Mouse (Mus musculus): ENCODE measurements around the gene Rsph14. TPM values are rescaled to one million over a fixed set of nuclear protein-coding genes. Genes with fewer than 3 reads are reported as not detected.

Rsph14 gene
- polyA plus RNA-seq (2016; fragmentation: Nextera tagmentation; extraction: Ambion mirVana): 0.72 TPM in 1 of 2 replicates, not detected in the other

- H3K27ac ChIP-seq: peak within 1 kb of the TSS; percentile 44
- no peak within 1 kb of the TSS for H3K4me3 ChIP-seq (replicated peaks)
- H3K36me3 ChIP-seq (replicated peaks): no peaks in the 10 kb centered on the region
- peak; percentile 69 for ATAC-seq (ENCODE audit: low FRiP score)
- peak within 1 kb of the TSS; percentile 32 for H3K4me2 ChIP-seq
- H3K4me1 ChIP-seq: peaks cover 31% of the 10 kb centered on the region
- 27% methylated on average over 10 of the region's 10 CpGs for WGBS
- no peak within 1 kb of the TSS for H3K9ac ChIP-seq
- no peaks in the 10 kb centered on the region for H3K9me3 ChIP-seq
- no peaks in the 10 kb centered on the region for H3K27me3 ChIP-seq
These were observed at the start of gene Rsph14 for GRCm38 (mm10) chr10:75032395-75032794. TSS of gene Rsph14 (minus strand) at chr10:75032586.

DNA sequence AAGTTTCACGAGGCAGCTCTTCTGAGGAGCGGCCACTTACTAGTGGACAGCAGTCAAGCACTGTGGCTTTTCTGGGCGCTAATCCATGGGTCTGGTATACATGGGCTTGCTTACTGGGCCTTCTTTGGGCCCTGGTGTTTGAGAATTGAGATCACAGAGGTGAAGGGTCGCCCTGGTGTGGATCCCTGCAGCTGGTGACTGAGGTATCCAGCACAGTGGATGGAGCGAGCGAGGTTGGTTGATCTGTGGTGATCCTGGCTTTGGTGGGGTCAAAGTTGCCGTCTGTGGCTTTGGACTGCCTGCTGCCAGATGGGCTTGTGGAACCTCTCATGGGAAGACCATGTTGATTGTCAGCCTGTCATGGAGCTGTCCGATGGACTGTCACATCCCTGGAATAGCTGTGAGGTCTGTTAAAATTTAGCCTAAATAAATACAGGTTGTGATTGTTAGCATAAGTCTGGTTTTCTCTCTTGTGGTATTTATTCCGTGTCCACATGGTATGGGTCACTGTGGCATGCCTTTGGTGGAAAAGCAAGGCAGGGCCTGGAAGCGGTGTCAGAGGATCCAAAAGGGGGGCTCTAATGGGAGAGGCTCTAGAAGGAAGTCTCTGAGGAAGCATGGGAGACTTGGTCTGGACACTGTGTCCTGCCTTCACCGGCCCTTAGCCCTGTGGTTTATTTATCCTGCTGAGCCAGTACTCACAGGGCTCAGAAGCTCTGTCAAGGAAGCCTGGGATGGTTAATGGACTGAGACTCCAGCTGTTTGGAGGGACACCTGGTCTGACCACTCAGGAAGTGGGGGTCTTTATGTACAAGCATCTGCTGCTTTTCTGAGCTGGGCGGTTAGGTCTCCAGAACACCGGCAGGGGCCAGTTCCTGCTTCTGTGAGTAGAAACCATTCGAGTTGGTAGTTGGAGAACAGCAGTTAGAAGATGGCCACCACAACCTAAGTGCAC, 46.1 kb upstream of the Rsph14 start:
- Histone ChIP-seq H3K27me3 (no peaks in the 10 kb centered on the region), H3K4me2 (no peak overlapping the region), H3K36me3 (replicated peaks) (0 out of 2 replicates have a peak, but pooled peaks cover 3% of the 10 kb centered on the region), H3K9me3 (no peaks in the 10 kb centered on the region), H3K9ac (no peak overlapping the region), H3K4me3 (replicated peaks) (no peak overlapping the region), H3K4me1 (peaks cover 15% of the 10 kb centered on the region), H3K27ac (0 out of 2 replicates have a peak overlapping the region, but pooled peaks have one; percentile 31)
- WGBS: 90% methylated on average over 14 of the region's 14 CpGs
- ATAC-seq (ENCODE audit: low FRiP score): no peak

DNA sequence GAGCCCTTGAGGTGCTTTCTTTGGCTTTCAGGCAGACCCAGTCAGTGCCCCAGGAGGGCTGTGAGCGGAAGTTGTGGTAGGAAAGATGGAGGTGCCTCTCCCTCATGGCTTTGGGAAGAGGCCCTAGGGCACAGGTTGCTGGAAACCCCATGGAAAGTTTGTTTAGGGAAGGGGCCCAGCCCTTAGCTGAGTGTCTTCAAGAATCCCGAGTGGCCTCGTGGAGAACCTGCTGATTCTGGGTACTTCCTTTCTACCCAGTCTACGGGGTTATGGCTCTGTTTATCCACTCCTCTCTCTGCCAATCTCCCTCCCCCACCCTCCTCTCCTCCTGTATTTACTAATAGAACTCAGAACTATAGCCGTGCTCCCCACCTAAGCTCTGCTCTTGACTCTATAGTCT, 43.3 kb upstream of the Rsph14 start:
- Histone ChIP-seq H3K27me3 (no peaks in the 10 kb centered on the region), H3K9me3 (no peaks in the 10 kb centered on the region), H3K4me1 (peaks cover 22% of the 10 kb centered on the region), H3K36me3 (replicated peaks) (0 out of 2 replicates have a peak, but pooled peaks cover 3% of the 10 kb centered on the region), H3K4me3 (replicated peaks) (no peak overlapping the region), H3K9ac (no peak overlapping the region), H3K4me2 (no peak overlapping the region), H3K27ac (no peak overlapping the region)
- ATAC-seq (ENCODE audit: low FRiP score): no peak
- WGBS: 81% methylated on average over 5 of the region's 5 CpGs

DNA sequence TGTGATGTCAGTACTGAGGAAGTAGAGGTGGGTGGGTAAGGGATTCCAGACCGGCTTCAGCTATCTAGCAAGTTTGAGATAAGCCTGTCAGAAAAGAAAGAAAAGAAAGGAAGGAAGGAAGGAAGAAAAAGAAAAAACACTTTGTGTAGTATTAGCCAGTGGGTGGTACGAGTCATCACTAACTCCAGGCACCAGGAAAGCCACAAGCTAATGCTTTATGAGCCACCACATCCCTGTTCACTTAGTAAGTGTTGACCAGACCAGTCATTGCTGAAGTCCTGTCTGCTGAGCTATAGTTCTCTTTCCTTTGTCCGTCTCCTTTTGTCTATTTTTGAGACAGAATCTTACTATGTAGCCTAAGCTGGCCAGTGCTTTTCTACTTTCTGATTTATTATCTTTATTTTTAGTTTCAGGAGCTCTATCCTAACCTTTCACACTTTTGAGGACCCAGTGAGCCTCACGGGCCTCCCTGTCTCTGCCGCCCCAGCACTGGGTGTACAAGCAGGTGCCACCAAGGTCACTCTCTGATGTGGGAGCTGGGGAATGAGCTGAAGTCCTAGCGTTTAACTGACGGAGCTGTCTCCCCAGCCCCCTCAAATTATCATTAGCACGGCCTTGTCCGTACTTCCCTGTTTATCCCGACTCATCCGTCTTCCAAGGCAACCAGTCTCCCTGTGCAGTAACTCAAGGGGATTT, 38.0 kb upstream of the Rsph14 start:
- Histone ChIP-seq H3K4me2 (no peak overlapping the region), H3K27ac (no peak overlapping the region), H3K9me3 (no peaks in the 10 kb centered on the region), H3K4me1 (peaks cover 32% of the 10 kb centered on the region), H3K4me3 (replicated peaks) (no peak overlapping the region), H3K9ac (no peak overlapping the region), H3K27me3 (no peaks in the 10 kb centered on the region), H3K36me3 (replicated peaks) (peaks cover 9% of the 10 kb centered on the region; the same call in 1 of the 2 replicates)
- ATAC-seq (ENCODE audit: low FRiP score): no peak
- WGBS: 77% methylated on average over 11 of the region's 11 CpGs

- peaks cover 18% of the 10 kb centered on the region; the same call in 1 of the 2 replicates for H3K36me3 ChIP-seq (replicated peaks)
- no peak for ATAC-seq (ENCODE audit: low FRiP score)
- H3K4me3 ChIP-seq (replicated peaks): no peak overlapping the region
- no peaks in the 10 kb centered on the region for H3K27me3 ChIP-seq
- no peaks in the 10 kb centered on the region for H3K9me3 ChIP-seq
- H3K27ac ChIP-seq: no peak overlapping the region
- no peak overlapping the region for H3K9ac ChIP-seq
- H3K4me2 ChIP-seq: no peak overlapping the region
- WGBS: 66% methylated on average over 12 of the region's 12 CpGs
- peaks cover 49% of the 10 kb centered on the region for H3K4me1 ChIP-seq
These were observed 36.4 kb upstream of the Rsph14 start for GRCm38 (mm10) chr10:75068624-75069328.

DNA sequence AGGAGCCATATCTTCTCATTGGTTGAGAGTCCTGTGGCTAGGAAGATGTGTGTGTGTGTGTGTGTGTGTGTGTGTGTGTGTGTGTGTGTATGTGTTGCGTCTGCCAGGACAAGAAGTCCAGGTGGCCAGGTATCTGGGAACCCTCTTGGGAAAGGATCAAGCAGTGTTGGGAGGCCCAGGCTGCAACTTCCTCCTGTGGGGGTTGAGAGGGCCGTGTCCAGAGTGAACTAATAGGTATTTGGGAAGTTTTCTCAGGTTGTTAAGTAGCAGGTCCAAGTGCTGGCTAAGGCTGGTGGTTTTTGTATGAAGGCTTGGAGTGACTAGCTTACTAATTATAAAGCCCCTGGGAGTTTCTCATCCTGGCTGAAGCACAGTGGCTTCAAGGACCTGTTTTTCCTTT, 35.7 kb upstream of the Rsph14 start:
- 57% methylated on average over 2 of the region's 2 CpGs for WGBS
- H3K9me3 ChIP-seq: no peaks in the 10 kb centered on the region
- H3K27me3 ChIP-seq: no peaks in the 10 kb centered on the region
- no peak overlapping the region for H3K27ac ChIP-seq
- peaks cover 18% of the 10 kb centered on the region; the same call in 1 of the 2 replicates for H3K36me3 ChIP-seq (replicated peaks)
- H3K4me3 ChIP-seq (replicated peaks): no peak overlapping the region
- H3K9ac ChIP-seq: no peak overlapping the region
- no peak for ATAC-seq (ENCODE audit: low FRiP score)
- H3K4me2 ChIP-seq: no peak overlapping the region
- H3K4me1 ChIP-seq: peaks cover 56% of the 10 kb centered on the region

DNA sequence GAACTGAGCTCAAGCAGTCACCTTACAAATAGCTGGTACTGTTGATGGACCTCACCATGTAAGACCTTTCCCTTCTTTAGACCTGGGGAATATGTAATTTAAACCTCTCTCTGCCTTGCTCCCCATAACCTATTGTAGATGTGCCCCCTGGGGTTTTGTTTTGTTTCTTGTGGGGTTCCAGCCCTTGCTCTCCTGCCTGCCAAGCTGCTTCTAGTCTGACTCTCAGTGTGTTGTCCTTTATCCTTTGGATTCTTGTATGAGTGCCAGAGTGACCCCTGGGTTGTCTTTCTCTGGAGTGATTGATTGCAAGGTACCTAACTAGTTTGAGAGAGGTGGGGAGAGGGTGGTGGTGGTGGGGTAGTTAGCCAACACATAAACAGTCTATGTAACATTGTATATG, 35.1 kb upstream of the Rsph14 start:
- Histone ChIP-seq H3K9ac (no peak overlapping the region), H3K9me3 (no peaks in the 10 kb centered on the region), H3K4me2 (no peak overlapping the region), H3K27ac (no peak overlapping the region), H3K36me3 (replicated peaks) (peaks cover 18% of the 10 kb centered on the region; the same call in 1 of the 2 replicates), H3K4me1 (peaks cover 62% of the 10 kb centered on the region), H3K27me3 (no peaks in the 10 kb centered on the region), H3K4me3 (replicated peaks) (no peak overlapping the region)
- no peak for ATAC-seq (ENCODE audit: low FRiP score)

DNA sequence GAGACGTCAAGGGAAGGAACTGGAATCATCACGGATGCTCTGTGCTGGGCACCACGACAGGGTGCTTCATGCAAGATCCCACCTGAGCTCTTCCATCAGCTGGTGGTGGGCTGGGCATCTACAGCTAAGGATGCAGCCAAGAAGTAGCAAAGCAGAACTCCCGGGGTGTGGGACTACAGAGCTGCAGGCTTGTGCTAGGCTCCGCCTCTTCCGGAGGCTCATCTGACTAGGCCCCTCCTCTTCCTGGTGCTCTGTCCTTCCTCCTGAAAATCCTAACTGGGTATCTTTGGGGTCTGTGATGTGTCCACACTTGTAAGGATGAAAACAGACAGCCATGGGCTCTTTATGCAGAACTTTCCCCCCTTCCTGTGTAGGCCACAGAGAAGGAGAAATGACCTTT, 33.3 kb upstream of the Rsph14 start:
- no peak overlapping the region for H3K9ac ChIP-seq
- H3K4me2 ChIP-seq: no peak overlapping the region
- H3K4me1 ChIP-seq: peaks cover 68% of the 10 kb centered on the region
- H3K27ac ChIP-seq: no peak overlapping the region
- H3K36me3 ChIP-seq (replicated peaks): peaks cover 18% of the 10 kb centered on the region; the same call in 1 of the 2 replicates
- no peaks in the 10 kb centered on the region for H3K9me3 ChIP-seq
- H3K4me3 ChIP-seq (replicated peaks): no peak overlapping the region
- H3K27me3 ChIP-seq: peaks cover 11% of the 10 kb centered on the region; the same call in 1 of the 2 replicates
- 74% methylated on average over 6 of the region's 6 CpGs for WGBS
- ATAC-seq (ENCODE audit: low FRiP score): no peak

DNA sequence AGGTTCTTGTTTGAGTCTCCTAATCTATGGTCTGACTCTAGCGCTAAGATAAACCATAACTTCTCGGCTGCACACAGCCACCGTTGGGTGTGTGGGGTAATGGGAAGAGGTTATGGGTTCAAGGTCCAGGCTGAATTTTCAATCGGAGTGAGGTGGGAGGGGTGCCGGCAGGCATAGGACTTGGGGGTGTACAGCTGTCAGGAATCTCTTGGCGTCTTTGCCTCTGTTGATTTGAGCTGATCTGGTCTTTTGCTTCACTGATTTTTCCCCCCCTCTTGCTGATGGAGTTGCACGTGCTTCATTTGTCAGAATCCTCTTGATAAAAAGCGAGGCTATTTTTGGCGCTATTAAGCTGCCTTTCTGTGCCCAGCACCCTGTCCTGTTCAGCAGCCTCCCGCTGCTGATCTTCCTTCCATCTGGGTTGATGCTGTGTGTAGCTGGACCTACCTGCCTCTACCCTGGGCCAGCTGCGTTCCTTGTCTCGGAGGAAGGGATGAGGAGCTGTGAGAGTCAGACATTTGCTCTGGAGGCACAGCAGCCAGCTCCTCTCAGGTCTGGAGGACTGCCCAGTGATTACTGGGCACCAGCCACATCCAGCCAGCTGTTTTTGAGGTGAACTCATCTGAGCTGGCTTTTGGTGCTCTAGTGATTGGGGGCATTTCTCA, 31.0 kb upstream of the Rsph14 start:
- peaks cover 79% of the 10 kb centered on the region for H3K4me1 ChIP-seq
- no peak overlapping the region for H3K27ac ChIP-seq
- WGBS: 52% methylated on average over 12 of the region's 12 CpGs
- peaks cover 18% of the 10 kb centered on the region; the same call in 1 of the 2 replicates for H3K36me3 ChIP-seq (replicated peaks)
- H3K9ac ChIP-seq: peak overlapping the region; percentile 46; the same call in 1 of the 2 replicates
- no peak for ATAC-seq (ENCODE audit: low FRiP score)
- peak overlapping the region; percentile 85 for H3K4me2 ChIP-seq
- H3K9me3 ChIP-seq: no peaks in the 10 kb centered on the region
- H3K4me3 ChIP-seq (replicated peaks): peak overlapping the region; percentile 89
- H3K27me3 ChIP-seq: peaks cover 11% of the 10 kb centered on the region; the same call in 1 of the 2 replicates

DNA sequence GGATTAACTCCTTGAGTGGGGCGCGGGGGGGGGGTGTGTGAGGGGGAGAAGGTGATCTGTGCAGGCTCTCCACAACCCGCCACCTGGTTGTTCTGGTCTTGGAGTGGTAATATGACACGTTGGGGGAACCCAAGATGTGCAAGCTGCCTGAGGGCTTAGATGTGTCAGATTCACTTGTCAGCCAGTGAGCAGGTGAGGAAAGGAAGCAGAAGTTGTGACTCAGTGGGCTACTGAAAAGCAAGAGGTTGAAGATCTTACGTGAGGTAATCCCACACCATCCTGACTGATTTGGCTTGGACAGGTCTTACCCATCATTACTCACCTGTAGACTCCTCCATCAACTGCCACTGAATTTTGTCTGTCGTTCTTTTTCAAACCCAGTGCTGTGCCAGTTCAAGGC, 30.2 kb upstream of the Rsph14 start:
- Histone ChIP-seq H3K9ac (peak overlapping the region; percentile 89), H3K27me3 (peaks cover 11% of the 10 kb centered on the region; the same call in 1 of the 2 replicates), H3K27ac (no peak overlapping the region), H3K4me2 (peak overlapping the region; percentile 85), H3K36me3 (replicated peaks) (peaks cover 18% of the 10 kb centered on the region; the same call in 1 of the 2 replicates), H3K4me3 (replicated peaks) (peak overlapping the region; percentile 89), H3K4me1 (peaks cover 77% of the 10 kb centered on the region), H3K9me3 (no peaks in the 10 kb centered on the region)
- ATAC-seq (ENCODE audit: low FRiP score): no peak
- WGBS: 46% methylated on average over 6 of the region's 6 CpGs

DNA sequence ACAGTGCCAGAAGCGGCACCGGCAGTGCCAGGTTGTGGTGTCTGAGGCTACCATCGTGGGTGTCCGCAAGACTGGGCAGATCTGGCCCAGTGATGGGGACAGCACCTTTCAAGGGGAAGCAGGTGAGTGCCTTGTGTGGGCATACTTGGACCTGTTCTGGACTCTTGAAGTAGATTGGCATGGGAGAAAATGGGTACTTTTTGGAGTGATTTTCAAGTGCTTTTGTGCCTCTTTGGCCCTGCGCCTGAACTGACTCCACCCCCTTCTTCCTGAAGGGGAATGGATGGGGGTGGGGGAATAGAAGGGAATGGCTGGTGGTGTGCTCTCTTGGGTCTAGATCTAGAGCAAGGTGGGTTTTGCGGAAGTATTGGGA, 29.8 kb upstream of the Rsph14 start:
- 8% methylated on average over 6 of the region's 6 CpGs for WGBS
- H3K4me3 ChIP-seq (replicated peaks): peak overlapping the region; percentile 89
- H3K27me3 ChIP-seq: peaks cover 11% of the 10 kb centered on the region; the same call in 1 of the 2 replicates
- H3K4me2 ChIP-seq: peak overlapping the region; percentile 85
- peak overlapping the region; percentile 89 for H3K9ac ChIP-seq
- ATAC-seq (ENCODE audit: low FRiP score): no peak
- H3K4me1 ChIP-seq: peaks cover 73% of the 10 kb centered on the region
- H3K9me3 ChIP-seq: no peaks in the 10 kb centered on the region
- no peak overlapping the region for H3K27ac ChIP-seq
- H3K36me3 ChIP-seq (replicated peaks): peaks cover 18% of the 10 kb centered on the region; the same call in 1 of the 2 replicates

All from forebrain, embryonic 12.5 days (tissue).